Mouse (Mus musculus) cerebellum, postnatal 25 days (tissue): ENCODE measurements around the gene Ghr.

Experiments used
- DNase-seq, 2 experiments: peaks; one replicate each; pipeline ENCODE4 v3.0.0; 2021; ENCODE audit warnings: mixed read lengths in 2 of 2

The Ghr gene

DNA sequence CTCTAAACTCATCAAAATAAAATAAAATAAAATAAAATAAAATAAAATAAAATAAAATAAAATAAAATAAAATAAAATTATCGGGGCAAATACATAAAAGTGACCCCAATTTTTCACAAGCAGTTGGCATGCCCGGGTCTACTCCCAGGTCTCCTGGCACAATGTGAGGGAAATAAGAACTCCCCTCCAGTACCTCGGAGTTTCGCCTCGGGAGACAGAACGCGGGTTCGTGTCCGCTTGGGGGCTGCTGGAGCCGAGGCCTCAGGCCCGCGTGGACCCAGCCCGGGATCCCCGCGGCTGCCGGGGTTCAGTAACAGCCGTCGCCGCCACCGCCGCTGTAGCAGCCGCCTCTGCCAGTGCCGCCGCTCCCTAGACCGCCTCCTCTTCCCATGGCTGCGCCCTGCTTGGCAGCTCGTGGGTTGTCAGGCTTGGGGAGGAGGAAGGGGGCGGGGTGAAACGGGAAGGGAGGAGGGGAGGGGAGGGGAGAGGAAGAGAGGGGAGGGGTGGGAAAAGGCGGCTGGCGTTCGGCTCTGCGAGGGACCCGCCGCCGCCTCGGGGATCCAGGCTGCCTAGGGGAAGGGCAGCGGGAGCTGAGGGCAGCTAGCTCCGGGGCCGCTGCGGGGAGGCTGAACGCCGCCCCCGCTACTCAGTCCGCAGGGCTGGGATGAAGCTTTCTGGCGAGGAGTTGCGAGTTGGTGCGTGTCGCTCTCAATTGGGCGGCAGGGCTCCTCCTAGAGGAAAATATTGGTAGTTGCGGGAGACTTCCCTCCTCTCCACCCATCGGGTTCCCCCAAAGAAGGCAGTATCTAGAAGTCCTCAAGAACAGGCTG lies at the start of gene Ghr:
Ghr (minus strand) TSS at position 686 of the 830 bp plus-strand sequence.
- DNase-seq: peak; percentile 89

- no peak for DNase-seq
These were observed 39.5 kb upstream of the Ghr start for GRCm38 (mm10) chr15:3622746-3623145.

DNA sequence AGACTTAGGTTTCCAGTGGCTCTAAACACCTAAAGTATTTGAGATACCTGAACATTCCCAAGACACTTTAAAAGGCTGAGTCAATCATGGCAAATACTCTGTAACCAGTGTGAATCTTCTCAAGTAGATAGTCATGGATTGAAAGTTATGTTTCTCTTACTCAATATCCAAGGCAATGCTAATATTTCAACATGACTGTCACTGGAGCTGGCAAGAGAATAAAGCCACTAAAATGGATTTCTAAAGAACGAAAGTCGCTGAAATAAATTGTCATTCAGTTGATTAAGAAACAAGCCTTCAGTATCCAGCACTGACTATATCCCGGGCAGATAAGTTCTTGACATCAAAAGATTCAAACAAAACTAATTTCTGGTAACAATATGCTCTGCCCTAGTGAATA lies 37.1 kb upstream of the Ghr start:
- DNase-seq: no peak

DNA sequence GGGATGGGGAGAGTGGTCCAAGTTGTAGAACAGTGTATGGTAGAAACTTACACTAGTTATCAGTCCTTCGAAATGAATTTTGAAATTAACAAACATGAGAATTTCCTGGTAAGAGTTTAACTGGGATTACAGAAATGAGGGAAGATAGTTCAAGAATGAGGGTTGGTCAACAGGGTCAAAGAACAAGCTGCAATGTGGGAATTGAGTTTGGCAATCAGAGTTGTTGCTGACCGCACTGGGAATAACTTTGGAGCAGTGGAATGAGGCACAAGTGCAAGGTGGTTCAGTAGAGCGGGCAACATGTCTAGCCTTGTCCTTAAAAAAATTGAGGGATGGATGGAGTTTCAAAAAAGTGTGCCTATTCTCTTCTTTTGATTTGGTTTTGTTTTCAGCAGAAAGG lies 35.0 kb upstream of the Ghr start:
- DNase-seq: no peak

GRCm38 (mm10) chr15:3611961-3612360 lies 28.7 kb upstream of the Ghr start:
- no peak for DNase-seq

- no peak for DNase-seq
These were observed 24.7 kb upstream of the Ghr start for GRCm38 (mm10) chr15:3607951-3608350.

DNA sequence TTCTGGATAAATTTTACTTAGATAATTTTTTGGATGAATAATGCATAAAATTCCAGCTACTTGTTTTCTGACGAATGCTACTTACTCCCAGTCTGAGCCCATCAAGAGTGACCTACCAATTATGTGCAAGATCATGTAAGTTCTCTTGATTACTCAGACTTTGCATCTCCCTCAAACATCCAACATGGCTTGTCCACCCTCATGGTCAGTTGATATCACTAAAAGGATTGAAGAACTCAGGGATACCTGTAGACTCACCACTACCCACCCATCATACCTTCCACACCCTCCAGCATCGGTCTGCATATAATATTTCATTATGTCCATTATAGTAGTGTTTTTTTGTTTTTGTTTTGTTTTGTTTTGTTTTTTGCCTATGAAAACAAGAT lies 18.8 kb upstream of the Ghr start:
- DNase-seq: no peak

DNA sequence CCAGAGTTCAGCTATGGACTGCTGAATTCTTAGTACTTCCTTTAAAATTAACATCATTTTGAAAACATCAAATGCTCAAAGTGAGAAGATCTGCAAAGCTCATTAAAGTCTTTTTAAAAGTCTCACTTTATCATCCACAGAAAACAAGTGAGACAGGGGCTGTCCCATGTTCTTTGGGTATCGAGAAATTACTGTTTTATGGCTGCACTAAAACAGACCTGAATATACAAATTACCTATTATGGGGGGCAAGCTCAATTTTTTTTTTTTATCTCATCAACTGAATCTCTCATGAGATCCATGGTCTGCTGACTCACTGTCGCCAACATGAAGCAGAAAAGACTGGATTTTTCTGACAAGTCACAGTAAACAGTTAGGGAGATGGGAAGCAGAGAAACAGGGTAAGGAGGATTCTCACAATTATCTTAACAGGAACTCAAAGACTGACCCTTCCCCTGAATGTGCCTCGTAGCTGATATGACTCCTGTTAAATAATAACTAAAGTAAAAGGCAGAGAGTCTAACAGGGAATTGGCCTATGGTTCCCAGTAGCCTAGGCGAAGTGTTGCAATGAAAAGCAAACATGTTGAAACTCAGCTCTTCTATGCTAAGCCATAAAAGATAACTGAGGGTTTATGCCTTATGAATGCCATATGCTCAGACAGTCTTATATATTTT lies 18.3 kb upstream of the Ghr start:
- no peak for DNase-seq

DNA sequence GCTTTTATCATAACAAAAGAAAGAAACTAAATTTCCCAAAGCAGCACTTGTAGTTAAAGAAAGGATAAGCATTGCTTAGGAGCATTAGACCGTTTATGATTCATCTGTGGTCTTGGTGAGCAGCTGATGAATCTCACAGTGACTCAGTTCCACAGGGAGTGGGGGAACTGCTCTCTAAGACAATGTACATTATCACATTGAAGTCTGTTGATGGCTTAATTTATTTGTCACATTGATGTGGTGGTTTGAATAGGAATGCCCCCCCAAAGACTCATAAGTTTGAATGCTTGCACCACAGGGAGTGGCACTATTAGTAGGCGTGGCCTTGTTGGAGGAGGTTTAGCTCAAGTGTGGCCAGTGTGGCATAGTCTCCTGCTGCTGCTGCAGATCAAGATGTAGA lies 4.6 kb upstream of the Ghr start:
- DNase-seq: no peak

- DNase-seq: no peak
These were observed 1.1 kb upstream of the Ghr start for GRCm38 (mm10) chr15:3584361-3584760.

DNA sequence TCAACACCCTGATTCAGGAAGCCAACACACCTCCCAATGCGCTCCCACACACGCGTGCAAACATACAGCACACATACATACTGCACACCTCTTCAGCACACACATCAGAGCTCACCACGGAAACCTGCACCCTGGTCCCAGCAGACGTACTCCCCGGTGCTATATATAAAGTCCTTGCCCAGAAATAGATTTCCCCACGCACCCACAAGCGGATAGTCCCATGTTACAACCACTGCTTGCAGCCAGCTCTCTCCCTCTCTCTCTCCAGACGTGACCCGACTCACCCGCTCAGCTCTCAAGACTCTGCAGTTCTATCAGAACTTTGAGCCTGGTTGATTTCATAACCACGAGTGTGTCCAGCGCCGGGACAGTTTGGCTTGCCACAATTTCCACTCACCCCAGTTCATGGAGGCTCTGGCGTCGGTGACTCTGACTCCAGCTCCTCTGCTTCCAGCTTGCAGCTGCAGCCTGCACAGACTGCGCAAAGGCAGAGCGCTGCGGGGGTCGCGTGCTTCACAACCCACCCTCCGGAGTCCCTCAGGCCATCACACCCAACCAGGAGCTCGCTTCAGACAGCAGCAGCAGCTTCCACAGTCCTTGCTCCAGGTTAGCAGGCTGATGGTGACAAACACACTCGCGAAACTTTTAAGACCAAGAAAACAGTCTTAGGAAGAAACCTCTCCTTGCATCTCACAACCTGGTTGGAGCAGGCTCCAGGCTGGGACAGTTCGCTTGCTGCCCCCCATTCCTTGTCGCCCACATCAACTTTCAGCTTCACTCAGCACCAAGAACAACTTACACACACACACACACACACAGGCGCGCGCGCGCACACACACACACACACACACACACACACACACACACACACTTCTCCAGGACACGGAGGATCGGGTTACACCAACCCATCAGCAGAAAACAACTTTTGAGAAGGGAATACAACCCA lies 1.2 kb downstream of the Ghr start:
- DNase-seq: peak; percentile 33 to 48

DNA sequence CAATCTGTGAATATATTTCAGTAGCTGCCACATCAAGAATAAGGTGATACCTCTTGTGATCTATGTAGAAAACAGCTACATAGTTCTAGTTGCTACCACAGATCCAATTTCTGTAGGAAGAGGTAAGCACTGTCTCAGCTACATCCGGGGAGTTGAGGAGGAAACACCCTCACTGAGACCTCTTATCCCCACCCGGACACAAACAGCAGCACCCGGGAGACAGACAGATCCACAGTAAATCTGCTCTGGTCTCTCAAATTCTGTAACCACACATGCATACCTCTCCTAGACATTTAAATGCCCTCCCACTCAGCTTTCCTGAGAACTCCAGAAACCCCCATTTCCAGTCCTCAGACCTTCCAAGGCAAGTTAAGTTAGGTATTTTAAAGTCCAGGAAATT lies 2.0 kb downstream of the Ghr start:
- no peak for DNase-seq

DNA sequence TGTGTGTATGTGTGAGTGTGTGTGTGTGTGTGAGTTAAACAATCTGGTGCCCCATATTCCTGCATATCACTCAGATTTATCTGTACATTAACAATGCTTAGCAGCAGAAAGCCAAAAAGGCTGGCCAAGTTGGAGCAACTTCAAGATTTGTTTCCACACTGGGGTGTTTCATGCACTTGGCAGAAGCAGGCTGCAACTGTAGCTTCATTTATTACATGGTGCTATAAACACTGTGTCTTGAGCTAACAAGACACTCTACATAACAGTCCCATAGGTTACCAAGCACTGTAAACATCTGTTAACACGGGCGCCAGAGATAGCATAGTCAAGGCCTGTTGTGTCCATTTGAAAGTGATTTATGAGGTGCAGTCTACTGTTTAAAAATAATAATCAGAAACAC lies 3.1 kb downstream of the Ghr start:
- peak in 1 of 2 experiments; percentile 5 for DNase-seq

DNA sequence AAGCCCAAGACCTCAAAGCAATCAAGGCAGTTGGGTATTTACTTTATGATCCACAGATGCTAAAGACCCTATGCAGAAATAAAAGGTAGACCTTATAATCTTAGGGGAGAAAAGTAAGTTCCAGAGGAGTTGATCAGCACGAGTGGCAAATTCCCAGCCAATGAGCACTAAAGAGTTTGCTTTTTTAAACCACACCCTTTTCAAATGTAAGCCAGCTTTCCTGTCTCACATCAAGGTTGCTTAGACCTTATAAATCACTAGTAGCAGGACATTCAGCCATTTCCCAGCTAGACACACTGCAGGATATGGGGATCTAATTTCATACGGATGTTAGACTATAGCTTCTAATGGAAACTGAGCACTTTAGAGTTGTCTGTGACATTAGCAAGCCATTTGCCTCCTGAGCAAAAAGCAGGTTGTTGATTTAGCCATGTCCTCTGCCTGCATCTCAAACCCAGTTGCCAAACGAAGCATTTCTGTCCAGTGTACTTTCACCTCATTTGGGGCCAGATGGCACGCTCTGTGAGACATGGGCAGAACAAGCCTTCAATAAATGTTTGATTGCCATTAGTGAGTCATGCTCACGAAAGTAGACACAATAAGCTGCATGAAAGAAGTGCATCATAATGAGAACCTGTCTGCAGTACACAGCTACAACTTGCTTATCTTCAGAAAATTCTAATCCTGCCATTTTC lies 4.9 kb downstream of the Ghr start:
- peak in 1 of 2 experiments; percentile 19 for DNase-seq

GRCm38 (mm10) chr15:3569178-3569903 lies 14.0 kb downstream of the Ghr start:
- DNase-seq: no peak

DNA sequence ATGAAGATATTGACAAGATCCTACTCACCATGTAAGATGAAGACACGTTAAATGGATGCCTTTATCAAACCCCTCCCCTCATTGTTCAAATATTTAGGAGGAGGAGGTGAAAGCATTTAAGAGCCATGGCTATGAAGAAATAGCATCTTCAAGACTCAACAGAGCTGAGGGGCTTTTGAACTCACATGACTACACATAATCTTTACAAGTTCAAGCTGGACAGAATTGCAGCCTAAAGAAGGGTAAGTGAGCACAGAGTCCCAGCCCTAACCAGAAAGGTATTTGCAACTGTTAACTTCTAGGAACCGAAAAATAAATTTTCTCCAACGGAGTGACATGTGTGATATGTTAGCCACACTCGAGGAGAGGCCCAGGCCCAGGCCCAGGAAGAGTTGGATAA lies 18.7 kb downstream of the Ghr start:
- DNase-seq: no peak

- DNase-seq: no peak
These were observed 19.3 kb downstream of the Ghr start for GRCm38 (mm10) chr15:3563929-3564516.

DNA sequence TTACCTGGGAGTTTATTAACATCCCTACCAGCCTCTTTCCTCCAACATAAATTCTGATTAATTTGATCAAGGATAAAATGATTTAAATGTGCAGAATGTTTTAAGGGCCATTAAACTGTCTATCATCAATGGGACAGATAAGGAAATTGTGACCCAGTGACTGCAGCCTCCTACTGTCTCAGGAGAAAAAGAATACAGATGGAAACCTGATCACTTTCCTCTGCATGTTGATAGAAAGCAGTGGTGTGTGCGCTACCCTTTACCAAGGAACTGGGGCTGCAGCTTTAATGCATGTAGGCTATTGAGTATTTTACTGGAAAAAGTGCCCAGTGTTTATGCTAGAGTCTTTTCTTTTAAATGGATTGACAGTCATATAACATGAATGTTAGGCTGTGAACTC lies 19.8 kb downstream of the Ghr start:
- no peak for DNase-seq

GRCm38 (mm10) chr15:3558524-3558923 lies 24.8 kb downstream of the Ghr start:
- no peak for DNase-seq

DNA sequence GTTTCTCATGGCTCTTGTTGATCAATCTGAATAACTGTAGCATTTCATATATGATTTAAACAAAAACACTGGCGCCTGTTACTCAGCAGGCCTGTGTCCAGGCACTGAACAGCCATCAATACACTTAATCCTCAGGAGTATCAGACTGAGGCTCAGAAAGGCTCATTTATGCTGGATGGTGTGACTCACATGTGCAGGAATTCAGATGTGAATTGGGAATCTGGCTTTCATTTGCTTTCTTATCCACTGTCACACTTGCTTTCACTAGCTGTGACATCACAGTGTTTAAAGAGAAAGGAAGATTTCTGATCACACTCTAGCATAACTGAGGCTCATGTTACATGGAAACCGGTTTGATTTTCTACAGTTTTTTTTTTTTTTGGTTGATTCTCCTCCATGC lies 39.0 kb downstream of the Ghr start:
- no peak for DNase-seq

- DNase-seq: no peak
These were observed 46.9 kb downstream of the Ghr start for GRCm38 (mm10) chr15:3536309-3536900.
